Mouse (Mus musculus) forelimb bud, embryonic 11.5 days (tissue): Measurements from ENCODE around the gene Alkbh6.

ENCODE experiments used
- DNase-seq: peaks from one replicate; pipeline ENCODE4 v3.0.0-alpha.2; 2012; ENCODE audit warnings: low read depth, low spot score

Alkbh6 gene

GRCm38 (mm10) chr7:30308076-30309005 lies at the start of gene Alkbh6:
Gene Alkbh6 (plus strand): TSS chr7:30308717.
- peak; percentile 94 for DNase-seq

GRCm38 (mm10) chr7:30265041-30265440 lies 43.5 kb upstream of the Alkbh6 start:
- DNase-seq = no peak

- no peak for DNase-seq
Measured at GRCm38 (mm10) chr7:30265531-30265930, 43.0 kb upstream of the Alkbh6 start.

- no peak for DNase-seq
Measured at GRCm38 (mm10) chr7:30265935-30266334, 42.6 kb upstream of the Alkbh6 start.

- DNase-seq = no peak
Measured at GRCm38 (mm10) chr7:30266780-30267179, 41.7 kb upstream of the Alkbh6 start.

GRCm38 (mm10) chr7:30269641-30270040 lies 38.9 kb upstream of the Alkbh6 start:
- no peak for DNase-seq

GRCm38 (mm10) chr7:30274383-30274782 lies 34.1 kb upstream of the Alkbh6 start:
- no peak for DNase-seq

- DNase-seq = no peak
Measured at GRCm38 (mm10) chr7:30278911-30279310, 29.6 kb upstream of the Alkbh6 start.

GRCm38 (mm10) chr7:30279536-30279935 lies 29.0 kb upstream of the Alkbh6 start:
- no peak for DNase-seq

GRCm38 (mm10) chr7:30279951-30280669 lies 28.4 kb upstream of the Alkbh6 start, which contains the start of the genes Thap8 and Wdr62:
Gene Thap8 (plus strand): TSS chr7:30280094.
Gene Wdr62 (minus strand): TSS chr7:30280419.
- DNase-seq = peak; percentile 94

GRCm38 (mm10) chr7:30280670-30281138 lies 27.8 kb upstream of the Alkbh6 start:
- DNase-seq = peak; percentile 88

GRCm38 (mm10) chr7:30281522-30281921 lies 27.0 kb upstream of the Alkbh6 start:
- no peak for DNase-seq

- DNase-seq = no peak
Measured at GRCm38 (mm10) chr7:30282740-30283139, 25.8 kb upstream of the Alkbh6 start.

- no peak for DNase-seq
Measured at GRCm38 (mm10) chr7:30286701-30287410, 21.7 kb upstream of the Alkbh6 start.

GRCm38 (mm10) chr7:30288046-30288445 lies 20.5 kb upstream of the Alkbh6 start:
- no peak for DNase-seq

GRCm38 (mm10) chr7:30289071-30289713 lies 19.3 kb upstream of the Alkbh6 start:
- DNase-seq = no peak

- DNase-seq = peak; percentile 61
Measured at GRCm38 (mm10) chr7:30289714-30290399, 18.7 kb upstream of the Alkbh6 start.

GRCm38 (mm10) chr7:30291215-30292131 lies 17.0 kb upstream of the Alkbh6 start, which contains the start of gene Clip3:
Gene Clip3 (plus strand): TSS chr7:30291728.
- peak; percentile 73 for DNase-seq

GRCm38 (mm10) chr7:30293795-30294194 lies 14.7 kb upstream of the Alkbh6 start:
- DNase-seq = no peak
